Mouse (Mus musculus) fibroblast of lung, adult 2 months (primary cell): ENCODE results near the gene Wscd2.

ENCODE experiments used
- DNase-seq: peaks from one replicate; pipeline ENCODE4 v3.0.0-alpha.2; 2011; ENCODE audit warnings: low read depth

Wscd2 gene

GRCm38 (mm10) chr5:113485584-113486162 is 4.5 kb upstream of the Wscd2 start:
- DNase-seq = no peak

GRCm38 (mm10) chr5:113487879-113488278 is 2.3 kb upstream of the Wscd2 start:
- no peak for DNase-seq

GRCm38 (mm10) chr5:113489617-113490016 is 516 bp upstream of the Wscd2 start:
- DNase-seq = no peak

DNA sequence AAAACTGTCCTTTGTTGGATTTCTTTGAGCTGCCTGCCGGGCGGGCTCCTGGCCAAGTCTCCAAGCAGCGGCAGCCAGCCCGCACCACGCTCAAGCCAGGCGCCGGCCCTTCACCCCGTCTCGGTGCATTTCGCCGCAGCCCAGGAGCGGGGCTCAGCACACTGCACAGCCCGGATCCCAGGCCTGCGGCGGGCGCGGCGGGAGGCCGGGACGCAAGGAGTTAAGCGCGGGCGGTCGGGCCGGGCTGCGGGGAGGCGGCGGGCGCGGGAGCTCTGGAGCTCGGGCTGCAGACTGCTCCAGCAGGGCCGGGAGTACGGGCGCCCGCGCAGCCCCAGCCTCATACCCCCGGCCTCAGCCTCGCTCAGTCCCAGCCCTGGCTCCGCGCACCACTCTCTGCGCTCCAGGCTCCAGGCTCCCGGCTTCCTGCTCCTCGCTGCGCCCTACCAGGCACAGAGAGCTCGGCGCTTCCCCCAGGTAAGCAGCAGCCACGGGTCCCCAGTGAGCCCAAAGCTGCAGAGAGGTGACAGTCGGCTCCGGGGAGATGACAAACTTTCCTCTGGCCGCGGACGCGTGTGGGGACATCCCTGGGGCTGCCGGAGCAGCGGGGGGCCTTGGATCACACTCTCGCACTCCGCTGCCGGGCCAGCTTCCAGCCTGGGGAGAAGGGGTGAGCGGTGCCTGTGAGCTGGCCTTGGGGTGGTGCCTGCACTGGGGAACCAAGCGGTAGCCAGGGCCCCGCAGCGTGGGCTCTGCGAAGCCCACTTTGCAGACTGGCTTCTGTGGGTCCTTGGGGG is 531 bp downstream of the Wscd2 start:
- DNase-seq = no peak

DNA sequence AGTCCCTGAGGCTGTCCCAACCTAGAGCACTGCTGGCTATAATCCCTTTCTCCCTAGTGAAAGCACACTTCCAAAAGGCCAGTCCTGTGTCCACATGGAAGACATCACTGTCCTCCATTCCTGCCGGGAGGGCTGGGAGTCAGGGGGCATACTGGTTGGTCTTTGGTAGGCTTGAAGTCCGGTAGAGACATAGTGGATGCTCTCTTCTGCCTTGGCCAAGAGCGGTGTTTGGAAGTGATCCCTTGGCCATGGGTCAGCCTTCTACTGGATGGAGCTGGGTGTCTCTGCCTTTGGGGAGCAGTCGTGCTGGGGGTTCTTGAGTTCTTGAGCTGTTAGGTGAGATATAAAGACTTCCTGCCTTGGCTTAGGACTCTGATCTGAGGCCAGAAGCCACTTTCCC is 1.4 kb downstream of the Wscd2 start:
- DNase-seq = no peak

- DNase-seq = no peak
Measured at GRCm38 (mm10) chr5:113491988-113492387, 1.9 kb downstream of the Wscd2 start.

- DNase-seq = no peak
Measured at GRCm38 (mm10) chr5:113492417-113493035, 2.4 kb downstream of the Wscd2 start.

DNA sequence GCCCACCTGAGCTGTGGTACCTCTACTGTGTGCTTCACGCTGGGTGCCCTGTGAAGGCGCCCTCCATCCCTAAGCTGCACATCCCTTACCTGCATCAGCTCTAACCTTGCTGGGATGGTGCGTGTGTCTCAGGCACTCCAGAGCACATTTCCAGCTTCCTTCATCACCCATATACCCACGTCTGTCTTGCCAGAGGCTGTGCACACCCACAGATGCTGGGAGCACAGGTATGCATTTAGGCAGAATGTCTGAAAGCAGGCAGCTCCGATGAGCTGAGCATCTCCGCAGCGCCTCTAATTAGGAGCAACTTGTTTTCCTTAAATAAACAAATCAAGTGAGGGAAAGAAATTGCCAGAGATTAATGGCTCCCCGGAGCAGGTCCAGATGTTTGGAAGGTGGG is 3.9 kb downstream of the Wscd2 start:
- no peak for DNase-seq

DNA sequence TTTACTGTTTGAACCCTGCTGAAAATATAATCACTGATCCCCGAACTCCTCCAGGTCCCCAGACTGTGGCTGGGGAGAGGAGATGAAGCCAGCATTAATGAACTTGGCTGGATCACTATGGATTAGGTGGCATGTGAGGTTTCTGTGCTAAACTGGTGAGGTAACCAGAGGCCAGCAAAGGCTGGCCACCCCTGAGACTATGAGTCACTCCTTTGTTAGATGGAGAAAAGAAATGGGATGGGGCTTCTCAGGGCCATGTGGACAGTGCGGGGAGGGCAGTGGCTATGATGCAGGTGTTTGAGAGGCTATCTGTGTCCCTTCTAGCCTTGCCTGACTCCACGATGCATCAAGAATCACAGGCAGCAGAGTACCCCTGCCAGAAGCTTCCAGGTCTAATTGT is 6.8 kb downstream of the Wscd2 start:
- no peak for DNase-seq

GRCm38 (mm10) chr5:113499421-113499820 is 9.3 kb downstream of the Wscd2 start:
- DNase-seq = no peak

GRCm38 (mm10) chr5:113503276-113503675 is 13.1 kb downstream of the Wscd2 start:
- DNase-seq = no peak

DNA sequence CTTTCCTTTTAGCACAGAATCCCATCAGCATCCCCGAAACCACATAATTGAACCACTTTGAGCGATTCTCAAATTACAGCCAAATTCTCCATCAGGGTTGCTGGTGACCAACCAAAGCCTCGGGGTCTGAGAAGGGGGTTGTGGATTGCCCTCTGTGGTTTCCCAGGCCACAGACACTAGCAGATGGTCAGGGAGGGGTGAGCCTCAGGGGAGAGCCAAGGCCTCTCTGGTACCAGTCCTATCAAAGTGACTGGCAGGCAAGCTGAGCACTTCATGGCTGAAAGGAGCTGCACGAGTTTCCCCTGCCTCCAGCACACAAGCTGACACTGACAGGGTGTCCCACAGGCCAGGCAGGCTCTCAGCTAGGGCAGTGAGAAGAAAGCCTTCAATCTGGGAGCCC is 14.5 kb downstream of the Wscd2 start:
- DNase-seq = peak; percentile 27

- no peak for DNase-seq
Measured at GRCm38 (mm10) chr5:113506065-113506464, 15.9 kb downstream of the Wscd2 start.

DNA sequence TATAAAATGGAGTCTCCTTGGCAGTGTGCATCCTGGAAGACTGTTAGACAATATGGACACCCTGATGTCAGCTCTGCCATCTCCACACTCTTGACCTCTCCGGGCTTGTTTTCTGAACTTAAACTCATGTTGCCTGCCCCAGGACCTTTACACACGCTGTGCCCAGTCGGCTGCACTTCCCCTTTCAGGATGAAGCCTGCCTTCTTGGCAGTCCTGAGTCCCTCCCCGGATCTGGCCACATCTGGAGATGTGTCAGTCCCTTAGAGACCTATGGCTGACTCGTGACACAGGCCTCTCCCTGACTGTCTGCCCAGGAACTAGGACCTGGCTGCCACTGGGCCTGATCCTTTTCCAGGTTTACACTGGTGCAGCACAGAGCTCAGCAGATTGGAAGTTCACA is 16.6 kb downstream of the Wscd2 start:
- no peak for DNase-seq

DNA sequence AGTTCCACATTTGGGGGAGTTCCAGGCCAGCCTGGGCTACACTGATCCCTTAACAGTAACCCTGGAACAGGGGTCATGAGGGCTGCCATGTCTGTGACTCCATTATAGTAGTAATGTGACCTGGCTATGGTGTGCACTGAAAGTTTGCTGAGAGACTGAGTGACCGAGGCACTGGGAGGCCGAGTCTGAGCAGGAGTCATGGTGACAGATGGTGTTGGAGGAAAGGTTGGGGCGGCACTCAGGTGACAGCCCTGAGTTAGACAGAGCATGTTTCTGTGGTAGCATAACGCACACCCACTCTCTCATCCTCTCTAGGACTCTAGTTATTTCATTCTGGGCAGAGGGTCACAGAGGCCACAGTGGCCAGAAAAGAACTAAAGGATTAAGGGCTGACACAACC is 19.0 kb downstream of the Wscd2 start:
- DNase-seq = no peak

DNA sequence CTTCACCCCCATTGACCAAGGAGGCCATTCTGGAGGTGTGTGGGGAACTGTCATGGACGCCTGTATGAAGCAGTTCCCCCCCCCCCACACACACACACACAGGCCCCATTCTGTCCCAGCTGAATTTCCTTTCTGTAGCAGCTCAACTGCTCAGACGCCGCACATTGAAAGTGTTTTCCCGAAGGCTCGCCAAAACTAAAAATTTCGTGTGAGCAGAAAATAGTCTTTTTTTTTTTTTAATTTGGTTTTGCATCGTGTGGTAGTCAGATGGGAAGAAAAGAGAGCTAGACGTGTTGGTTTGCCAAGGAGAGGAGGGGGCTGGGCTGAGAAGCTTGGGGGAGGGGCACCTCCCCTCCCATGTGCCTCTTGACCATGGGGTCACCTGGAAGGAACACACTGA is 23.5 kb downstream of the Wscd2 start:
- no peak for DNase-seq

DNA sequence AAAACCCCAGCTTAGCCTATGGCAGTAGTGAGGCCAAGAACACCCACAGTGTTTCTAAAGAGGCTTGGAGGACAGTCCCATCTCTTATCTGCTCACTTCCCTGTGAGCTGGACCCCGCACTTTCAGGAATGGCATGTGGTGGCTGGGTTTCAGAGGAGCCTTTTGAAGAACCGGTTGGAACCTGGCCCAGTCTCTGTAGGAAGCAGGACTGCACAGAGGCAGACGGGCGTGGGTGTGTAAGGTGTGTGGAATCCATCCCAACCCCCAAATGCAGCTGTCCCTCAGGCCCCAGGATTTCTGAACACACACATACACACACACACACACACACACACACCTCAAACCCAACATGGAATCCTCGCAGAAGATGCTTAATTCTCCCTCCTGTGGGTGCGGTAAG is 23.9 kb downstream of the Wscd2 start:
- DNase-seq = no peak

GRCm38 (mm10) chr5:113516119-113516872 is 26.2 kb downstream of the Wscd2 start:
- DNase-seq = no peak

DNA sequence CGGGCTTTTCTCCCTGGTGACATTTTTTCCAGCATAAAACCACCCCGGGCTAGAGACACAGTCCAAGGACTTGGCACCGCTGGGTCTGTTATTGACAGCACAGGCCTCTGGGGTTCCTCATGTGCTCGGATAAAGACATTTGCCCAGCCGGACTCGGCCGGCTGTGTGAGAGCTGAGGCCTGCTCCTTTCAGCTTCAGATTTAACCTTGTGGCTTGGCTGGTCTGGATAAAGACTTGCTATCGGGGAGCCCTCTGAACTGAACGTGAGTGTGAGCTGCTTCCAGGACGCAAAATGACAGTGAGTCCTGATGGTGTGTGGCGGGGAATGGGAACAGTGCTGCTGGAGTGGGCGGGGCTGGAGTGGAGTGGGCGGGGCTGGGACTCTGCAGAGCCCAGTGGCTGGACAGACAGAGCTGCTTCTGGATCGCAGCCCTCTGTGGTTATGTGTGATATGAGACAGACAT is 26.8 kb downstream of the Wscd2 start:
- DNase-seq = no peak

- no peak for DNase-seq
Measured at GRCm38 (mm10) chr5:113517387-113517786, 27.3 kb downstream of the Wscd2 start.

DNA sequence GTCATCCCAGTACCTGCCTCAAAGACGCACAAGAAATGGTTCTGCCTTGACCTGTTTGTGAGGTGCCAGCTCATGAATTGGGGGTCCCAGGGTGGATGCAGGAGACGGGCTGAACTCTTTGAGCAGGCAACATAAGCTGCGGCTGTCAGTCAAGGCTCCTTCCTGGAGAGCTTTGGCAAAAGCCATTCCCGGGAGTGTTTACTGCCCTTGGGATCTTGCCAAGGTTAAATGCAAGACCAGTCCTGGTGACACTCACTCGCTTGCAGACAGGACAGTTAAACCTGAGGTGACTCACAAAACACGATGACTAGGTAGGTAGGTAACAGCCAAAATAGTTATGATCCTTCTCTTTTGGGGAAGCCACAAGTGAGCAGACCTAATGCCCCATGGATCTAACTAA is 30.9 kb downstream of the Wscd2 start:
- DNase-seq = no peak

DNA sequence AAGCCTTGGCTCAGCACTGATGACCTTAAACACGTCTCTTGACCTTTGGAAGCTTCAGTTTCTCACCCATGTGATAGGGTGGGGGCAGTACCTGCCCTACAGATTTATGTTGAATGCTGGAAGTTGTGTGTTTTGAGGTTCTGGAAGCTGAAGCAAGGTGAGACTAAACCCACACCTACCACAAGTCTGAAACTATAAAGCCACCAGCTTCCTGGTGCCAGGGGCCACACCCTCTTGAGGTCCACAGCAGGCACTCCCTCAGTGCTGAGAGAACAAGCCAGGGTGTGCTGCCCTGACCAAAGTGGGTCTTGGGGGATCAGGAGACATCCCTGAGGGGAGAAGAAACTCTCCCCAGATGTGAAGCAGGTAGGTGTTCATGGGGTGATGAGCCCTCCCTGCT is 48.7 kb downstream of the Wscd2 start:
- DNase-seq = no peak

DNA sequence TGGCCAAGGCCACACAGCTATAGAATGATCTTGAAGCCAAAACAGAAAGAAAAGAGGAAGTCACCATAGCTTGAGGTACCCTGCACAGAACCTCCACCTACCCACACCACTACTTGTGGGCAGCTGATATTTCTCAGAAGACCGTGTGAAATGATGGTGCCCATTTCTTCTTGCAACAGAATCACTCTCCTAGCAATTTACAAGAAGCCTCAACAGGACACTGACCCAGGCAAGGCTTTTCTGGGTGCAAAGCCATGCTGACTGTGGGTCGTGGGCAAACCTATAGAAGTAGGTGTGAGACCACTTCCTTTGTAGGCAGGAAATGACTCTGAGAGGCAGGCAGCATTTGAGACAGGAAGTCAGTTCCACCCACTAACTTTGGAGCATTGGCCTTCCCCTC is 49.3 kb downstream of the Wscd2 start:
- DNase-seq = no peak
